Mouse (Mus musculus) T-helper 17 cell (primary cell): ENCODE measurements around the gene Htra3.

Source experiments
- in situ Hi-C, 2 experiments: fragments of 300-600 bp; cut with MboI, MseI; formaldehyde crosslinking; loops; 1 replicate in 1 of 2; 2 replicates in 1 of 2; pipeline ENCODE4 v1.15.1; 2025; ENCODE audit warnings: high pct_unique_total_duplicates in 2 of 2

The Htra3 gene

DNA sequence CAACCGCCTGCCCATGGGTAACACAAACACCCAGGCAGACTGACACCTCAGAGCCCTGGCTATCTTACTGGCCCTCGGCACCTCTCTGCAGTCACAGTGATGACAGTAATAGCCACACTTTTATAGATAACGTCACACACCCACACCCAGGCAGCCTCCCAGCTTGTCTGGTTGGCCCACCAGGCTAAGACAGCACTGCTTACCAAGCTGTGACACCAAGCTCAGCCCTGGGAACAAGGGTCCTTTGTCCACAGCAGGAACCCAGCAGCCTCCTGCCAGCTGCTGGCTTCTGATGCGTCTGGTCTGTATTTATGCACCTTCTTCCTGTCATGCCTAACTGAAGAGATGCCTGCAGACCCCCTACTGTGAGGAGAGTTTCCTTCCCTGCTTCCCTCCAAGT, 58.5 kb downstream of the Htra3 start:
- in situ Hi-C loops = no loop called here

DNA sequence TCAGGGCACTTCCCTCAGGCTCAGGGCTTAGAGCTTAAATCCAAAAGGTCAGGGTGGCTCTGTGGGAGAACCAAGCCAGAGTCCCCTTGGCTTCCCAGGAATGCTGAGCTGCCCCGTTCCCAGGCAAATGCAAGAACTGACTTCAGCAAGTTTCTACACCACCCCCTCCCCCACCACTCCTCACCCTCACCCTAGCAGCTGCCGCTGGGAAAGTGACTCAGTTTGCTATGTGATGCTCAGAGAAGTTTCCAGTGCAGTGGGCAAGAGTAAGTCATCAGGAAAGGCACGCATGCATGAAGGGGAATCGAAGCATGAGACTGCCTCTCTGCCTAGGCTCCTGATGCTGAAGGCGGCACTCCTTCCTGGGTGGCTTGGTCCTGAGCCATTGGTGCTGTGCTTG, 62.6 kb downstream of the Htra3 start:
- in situ Hi-C loops = no loop called here

DNA sequence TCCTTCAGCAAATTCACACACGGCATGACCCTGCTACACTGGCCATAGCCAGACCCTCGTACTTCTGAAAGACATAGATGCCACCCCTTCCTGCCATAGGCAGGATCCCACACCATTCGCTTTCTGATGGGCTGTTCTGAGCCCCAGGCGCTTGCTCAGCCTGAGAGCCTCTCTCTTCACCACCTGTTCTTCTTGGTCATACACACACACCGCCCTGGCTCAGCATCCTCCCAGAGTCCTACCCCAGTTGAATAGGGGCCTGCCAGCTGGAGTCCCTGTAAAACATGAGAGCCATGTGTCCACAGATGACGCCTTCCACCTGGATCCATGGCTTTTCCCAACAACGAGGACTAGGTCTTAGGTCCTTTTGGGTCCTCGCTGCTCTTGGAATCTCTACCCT, 66.9 kb downstream of the Htra3 start:
- in situ Hi-C loops = no loop called here

DNA sequence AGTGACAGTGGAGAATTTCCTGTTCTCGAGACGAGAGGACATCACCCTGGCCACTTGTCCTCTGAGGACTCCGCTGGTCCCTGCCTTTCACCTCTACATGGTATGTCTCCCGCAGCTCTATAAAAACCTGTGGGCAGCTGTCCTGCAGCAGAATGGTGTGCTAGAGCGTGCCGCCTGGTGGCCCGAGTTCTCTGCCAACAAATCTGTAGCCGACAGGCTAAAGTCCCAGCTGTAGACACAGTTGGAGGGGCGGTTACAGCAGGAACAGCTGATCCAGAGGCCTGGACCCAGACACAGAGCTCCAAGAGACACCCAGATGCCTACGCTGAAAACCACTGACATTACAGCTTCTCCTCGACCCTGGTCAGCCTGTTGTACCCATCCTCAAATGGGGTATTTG, 67.7 kb downstream of the Htra3 start:
- in situ Hi-C loops = no loop called here

DNA sequence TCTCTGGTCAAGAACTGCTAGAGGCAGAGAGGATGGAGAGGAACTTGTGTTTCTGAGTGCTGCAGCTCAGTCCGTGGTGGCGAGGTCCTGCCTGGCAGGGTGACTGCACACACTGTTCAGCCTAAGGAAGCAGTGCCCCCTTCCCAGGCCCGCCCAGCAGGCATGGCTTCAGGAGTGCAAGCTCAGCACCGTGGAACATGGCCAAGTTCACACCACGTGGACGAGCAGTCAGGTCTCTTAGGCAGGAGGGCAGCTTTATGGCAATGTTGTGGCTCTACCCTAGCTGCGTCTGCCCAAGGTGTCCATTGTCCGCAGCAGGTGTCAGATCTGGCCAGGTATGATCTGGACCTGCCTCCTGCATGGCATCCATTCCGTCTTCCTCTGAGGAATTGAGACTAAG, 68.4 kb downstream of the Htra3 start:
- in situ Hi-C loops = no loop called here

DNA sequence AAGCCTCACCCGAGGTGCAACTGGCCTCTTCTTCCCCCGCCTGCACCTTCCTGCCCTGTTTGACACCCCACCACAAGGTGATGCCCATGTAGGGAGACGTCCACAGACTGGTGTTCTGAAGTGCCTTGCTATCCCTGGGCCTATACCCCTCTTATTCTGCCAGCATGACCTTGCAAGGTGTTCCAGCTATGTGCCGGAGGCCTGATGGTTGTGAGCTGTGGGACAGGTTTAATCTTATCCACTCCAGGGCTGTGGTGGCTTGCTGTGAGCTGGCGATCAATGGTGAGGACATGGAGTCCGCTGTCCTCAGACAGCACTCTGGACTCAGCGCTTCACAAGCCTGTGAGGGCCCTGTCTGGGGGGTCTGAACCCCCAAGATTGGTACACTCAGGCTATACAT, 69.2 kb downstream of the Htra3 start:
- in situ Hi-C loops = no loop called here

DNA sequence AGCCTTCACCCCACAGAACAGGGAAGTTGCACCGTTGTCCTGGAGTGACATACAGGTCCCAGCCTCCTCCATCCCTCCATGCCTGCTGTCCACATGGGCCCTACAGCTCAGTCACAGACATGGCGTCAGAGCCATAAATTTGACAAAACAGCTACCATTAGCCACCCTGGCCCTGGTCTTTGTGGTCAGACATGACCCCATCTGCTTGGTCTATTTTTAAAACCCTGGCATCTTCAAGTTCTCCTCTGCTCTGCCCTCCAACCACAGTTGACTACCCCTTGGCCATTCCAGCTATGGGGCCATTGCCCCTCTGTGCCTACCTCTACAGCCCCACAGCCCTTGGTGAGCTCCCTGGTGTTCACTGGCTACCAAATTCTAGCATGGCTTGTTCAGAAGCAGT, 69.6 kb downstream of the Htra3 start:
- in situ Hi-C loops = loop anchor here in 1 of 2 experiments (10.0 kb wide), 1 partner anchor 255 kb away; no protein-coding TSS in a partner anchor

DNA sequence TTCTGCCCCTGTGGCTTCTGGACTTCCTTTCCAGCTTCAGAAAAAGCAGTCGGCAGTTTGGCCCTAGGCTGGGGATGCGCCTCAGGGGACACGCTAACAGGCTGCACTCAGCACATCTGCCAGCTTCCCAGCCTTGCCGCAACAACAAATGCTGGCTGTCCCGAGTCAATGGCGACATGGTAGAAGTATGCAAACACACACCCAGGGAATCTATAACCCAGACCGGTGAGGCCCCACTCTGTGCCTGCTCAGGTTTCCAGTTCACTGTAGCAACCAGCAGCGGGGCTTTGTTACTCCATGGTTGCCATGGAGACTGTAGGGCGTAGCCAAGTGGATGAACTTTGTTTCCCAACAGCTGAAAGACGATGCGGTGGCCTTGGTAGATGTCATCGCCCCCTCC, 70.2 kb downstream of the Htra3 start:
- in situ Hi-C loops = loop anchor here in 1 of 2 experiments (10.0 kb wide), 1 partner anchor 255 kb away; no protein-coding TSS in a partner anchor

DNA sequence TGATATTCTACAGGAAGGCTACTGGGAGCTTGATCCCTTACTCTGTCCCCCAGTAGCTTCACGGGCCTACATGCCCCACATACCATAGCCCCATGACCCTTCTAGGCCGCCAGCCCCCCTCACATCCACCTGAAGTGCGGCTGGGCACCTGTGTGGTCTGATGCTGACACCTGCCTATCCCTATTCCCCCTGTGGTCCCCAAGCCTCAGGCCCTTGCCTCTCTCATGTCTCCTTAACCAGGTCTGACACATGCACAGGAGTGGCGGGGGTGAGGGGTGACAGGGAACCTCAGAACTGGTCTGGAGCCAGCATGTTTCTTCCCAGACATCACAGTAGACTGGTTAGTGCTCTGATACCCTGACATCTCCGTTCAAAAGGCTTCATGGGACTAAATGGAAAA, 71.0 kb downstream of the Htra3 start:
- in situ Hi-C loops = loop anchor here in 1 of 2 experiments (10.0 kb wide), 1 partner anchor 256 kb away; no protein-coding TSS in a partner anchor

DNA sequence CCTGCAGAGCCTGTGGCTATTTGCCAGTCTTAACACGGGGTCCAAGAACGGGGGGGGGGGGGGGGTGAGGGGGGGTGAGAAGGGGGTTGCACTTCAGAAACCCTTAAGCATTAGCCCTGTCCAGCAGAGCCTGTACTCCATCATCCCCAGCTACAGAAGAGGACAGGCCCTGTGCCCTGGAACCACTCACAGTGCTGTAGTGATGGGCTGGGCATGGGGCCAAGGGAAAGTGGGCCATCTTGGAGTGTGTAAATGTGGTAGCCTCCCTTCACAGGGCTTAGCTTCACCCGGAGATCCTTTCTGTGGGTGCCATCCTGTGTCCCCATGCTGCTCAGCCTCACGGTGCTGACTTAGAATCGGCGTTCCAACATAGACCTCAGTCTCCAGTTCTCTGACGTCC, 71.8 kb downstream of the Htra3 start:
- in situ Hi-C loops = loop anchor here in 1 of 2 experiments (10.0 kb wide), 1 partner anchor 257 kb away; no protein-coding TSS in a partner anchor

DNA sequence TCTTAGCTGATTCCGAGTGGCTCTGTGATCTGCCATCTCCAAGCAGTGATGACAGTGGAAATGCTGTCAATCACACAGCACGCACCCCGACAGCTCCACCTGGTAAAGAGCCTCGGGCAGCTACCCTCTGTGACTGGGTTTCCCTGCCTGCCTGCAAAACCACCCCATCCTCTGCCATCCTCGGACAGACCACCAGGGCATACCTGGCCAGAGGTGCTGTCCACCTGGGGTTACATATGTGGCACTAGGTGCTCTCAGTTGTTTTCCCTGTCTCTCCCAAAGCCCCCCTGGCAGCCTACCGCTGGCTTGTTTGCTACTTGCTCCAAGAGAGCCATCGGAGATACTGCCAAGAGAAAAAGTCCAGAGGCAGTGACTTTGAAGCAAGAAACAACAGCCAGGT, 72.8 kb downstream of the Htra3 start:
- in situ Hi-C loops = loop anchor here in 1 of 2 experiments (10.0 kb wide), 1 partner anchor 258 kb away; no protein-coding TSS in a partner anchor

DNA sequence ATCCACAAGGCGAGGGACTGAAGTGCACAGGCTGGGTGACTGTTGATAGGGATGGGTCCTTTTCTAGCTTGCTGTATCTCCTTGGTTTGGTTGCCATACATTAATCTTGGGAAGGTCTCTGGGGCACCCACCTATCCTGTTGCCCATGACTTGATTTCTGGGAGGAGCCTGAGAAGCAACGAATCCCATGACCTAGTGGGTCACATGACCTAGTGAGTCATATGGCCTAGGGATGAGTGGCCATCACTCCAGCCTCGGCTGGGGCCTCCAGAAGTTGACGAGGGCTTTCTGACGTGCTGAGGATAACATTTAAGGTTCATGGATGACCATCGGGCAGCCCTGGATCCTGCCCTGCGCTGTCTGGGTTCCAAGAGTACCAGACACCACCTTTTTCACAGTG, 74.2 kb downstream of the Htra3 start:
- in situ Hi-C loops = loop anchor here in 1 of 2 experiments (10.0 kb wide), 1 partner anchor 259 kb away; no protein-coding TSS in a partner anchor
